Mouse (Mus musculus) inflammation-experienced regulatory T-cells, adult 6 months (primary cell): ENCODE measurements at regions not wholly inside any gene's neighbourhood (a gene's known extent, or its start where the extent isn't known, plus 50 kb on each side); places are given as distances from the start of the nearest gene placed in this dataset.
A peak's percentile ranks its signal among the peaks of the same experiment; 100 is the strongest.

Experiments
- ATAC-seq: one replicate; pipeline ENCODE4 v1.8.0; 2017

DNA sequence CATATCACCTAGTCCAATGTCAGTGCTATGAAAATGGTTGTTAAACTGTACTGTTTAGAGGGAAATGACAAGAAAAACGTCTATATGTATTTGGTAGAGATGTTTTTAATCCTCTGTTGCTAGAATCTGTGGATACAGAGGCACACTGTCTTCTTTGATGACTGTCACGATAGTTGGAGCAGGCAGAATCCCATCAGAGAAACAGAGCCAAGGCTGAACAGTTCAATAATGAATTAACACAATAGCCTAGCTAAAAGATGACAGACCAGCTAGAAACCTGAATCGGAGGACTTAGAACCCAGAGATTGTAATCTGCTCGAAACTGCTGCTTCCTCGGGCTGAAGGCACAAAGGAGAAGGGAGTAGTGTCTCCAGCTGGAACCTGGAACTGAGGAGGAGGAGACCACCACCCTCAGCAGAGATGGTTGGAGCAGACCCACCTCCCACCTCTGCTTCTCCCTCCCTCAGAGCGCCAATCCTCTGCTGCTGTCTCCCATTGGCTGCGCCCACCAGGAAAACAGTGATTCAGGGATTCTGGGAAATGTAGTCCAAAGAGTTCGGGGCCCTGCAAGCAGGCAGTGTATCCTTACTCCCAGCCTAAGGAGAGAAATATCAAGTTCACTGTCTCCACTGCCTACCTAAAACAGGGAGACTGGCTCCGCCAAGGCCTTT lies 98.2 kb upstream of the Mgme1 start:
- ATAC-seq = no peak

DNA sequence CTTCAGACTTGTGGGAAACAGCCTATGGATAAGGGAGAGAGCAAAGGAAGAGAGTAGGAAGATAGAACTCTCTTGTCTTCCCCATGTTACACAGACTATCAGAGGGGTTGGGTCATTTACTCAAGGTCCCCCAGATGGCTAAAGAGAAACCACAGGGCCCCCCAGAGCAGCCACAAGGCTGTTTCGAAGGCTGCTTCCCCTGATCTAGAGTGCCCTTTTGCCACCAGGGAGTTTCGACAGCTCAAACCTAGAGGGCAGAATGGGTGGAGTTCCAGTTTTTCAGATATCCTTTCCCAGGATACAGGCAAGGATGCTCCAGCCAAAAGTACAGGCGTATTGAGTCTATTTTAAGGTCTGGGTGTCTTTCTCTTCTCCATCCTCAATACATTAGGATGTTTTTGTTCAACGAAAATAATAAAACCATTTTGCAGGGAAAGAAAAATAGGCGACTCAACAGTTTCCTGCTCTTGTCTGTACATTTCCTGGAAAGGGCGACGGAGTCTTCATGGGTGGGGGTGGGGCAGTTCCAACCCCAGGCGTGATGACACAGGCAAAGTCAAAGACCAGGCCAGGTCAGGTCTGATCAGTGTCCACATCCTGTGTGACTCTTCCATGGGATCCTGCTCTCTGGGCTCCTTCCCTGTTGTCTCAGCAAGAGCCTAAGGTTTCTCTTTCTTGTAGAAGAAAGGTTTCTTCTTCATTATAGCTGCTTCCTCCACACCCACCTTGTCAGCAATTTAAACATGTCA lies 96.9 kb upstream of the Mgme1 start:
- peak; percentile 52 for ATAC-seq

DNA sequence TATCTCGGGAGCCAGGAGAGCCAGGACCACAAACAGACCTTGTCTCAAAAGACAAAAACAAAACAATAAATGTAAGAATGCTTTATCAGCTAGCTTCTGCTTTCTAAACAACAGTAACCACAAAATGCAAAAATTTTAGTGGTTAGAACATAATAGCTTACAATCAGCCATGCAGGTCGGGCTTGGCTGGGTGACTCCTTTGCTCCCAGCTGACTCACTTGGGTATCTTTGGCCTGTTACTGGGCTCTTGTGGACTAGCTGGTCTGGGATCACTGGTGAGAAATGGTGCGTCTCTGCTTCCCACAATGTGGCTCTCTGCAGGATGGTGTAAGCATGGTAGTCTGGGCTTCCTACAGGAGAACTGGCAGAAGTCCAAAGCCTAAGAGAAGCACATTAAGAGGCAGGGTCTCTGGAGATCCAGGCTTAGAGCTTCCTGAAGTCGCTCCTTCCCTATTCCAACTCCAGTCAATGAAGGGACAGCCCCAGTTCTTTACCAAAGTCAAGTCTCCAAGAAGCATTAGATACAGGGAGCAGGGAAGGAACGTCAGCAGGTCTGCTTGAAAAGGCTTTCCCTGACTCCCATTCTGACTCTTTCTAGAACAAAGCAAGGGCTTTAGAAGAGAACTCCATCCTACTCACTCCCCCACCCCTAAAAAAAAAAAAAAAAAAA lies 96.0 kb upstream of the Mgme1 start:
- ATAC-seq = no peak

DNA sequence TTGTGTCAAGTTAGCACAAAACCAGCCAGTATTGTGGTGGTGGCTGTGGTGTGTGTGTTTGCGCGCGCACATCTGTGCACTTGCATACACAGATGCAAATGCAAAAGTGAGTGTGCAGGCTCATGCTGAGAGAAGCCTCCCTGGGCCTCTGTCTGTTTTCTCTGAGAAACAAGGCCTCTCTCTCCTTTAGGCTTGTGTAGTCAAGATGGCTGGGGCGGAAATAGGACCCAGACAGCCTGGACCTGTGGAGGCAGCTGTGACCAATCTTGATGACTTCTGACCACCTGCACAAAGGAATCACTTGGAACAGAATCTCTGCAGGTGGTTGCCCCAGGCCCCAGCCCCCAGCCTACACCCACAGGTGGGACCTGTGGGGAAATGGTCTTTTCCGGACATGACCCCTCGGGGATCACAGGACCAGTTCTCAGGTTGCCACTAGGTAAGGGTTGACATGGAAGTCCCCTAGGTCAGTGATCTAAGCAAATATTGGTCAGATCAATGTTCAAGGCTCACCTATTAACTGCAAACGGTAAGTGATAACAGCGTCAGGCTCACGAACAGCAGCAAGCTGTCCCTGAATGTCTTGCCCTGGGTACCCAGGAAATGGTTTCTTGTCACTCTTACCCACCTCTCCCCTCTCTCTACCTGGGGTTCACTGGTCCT lies 93.8 kb upstream of the Mgme1 start:
- ATAC-seq = no peak

DNA sequence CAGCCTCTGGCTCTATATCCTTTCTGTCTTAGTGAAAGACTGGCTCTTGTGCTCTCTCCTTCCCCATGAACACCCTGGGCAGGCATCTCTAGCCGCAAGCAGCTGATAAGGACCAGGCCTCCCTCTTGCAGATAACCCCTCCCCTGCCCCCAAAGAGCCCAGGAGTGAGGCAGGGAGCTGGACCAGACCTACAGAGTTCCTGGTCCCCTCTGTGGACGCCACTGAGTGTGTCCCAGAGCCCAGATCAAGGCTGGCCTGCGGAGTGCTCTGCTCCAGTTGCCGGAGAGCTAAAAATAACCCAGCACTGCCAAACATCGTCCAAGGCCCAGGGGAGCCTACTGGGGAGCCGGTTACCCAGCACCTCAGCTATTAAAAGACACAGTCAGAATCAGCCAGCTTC lies 93.2 kb upstream of the Mgme1 start:
- no peak for ATAC-seq

DNA sequence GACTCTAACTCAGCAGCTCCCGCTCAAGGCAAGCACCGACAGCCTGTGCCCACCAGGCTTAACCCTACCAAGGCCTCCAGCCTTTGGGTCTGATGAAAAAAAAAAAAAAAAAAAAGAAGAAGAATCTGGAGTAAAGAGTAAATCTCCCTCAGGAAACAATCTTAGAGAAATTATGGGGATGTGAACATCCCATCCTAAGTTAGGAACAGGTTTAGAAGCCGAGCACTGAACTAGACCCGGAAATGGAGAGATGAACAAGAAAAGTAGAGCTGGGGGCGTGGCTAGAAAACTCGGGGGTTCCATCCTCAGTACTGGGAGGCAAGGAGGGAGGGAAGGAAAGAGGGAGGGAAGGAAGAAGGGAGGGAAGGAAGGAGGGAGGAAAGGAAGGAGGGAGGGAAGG lies 92.5 kb upstream of the Mgme1 start:
- no peak for ATAC-seq

DNA sequence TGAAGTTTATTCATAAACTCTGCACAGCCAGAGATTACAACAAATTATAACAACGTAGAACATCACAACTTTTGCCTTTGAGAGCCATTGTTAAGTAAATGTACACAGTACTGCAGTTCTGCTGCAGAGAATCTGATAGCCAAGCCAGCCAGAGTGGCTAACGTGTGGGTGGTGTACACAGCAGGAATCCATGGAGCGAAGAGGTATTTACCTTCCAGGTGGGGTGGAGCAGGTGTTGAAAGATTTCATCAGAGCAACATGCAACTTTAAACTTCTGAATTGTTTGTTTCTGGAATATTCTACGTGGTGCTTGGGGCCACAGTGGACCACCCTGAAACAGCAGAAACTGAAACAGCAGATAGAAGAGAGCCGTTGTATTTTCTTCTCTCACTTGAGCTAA lies 88.4 kb upstream of the Mgme1 start:
- no peak for ATAC-seq

DNA sequence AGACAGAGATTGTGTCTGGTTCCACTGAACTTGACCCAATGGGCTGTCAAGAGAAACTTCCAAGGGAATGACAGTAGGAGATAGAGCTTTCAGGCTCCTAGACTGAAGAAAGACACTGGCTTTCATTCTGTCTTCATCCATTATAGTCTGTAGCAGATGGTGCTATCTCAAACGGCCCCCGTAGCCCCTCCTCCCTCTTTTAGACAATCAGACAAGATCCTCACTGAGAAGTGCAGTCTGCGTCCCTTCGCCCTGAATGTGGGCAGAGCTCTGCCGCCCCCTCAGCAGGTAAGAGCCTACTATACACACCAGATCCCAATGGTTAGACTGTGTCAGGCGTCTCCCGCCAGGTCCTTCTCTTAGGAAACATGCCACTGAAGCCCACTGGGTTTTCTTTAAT lies 87.9 kb upstream of the Mgme1 start:
- no peak for ATAC-seq

DNA sequence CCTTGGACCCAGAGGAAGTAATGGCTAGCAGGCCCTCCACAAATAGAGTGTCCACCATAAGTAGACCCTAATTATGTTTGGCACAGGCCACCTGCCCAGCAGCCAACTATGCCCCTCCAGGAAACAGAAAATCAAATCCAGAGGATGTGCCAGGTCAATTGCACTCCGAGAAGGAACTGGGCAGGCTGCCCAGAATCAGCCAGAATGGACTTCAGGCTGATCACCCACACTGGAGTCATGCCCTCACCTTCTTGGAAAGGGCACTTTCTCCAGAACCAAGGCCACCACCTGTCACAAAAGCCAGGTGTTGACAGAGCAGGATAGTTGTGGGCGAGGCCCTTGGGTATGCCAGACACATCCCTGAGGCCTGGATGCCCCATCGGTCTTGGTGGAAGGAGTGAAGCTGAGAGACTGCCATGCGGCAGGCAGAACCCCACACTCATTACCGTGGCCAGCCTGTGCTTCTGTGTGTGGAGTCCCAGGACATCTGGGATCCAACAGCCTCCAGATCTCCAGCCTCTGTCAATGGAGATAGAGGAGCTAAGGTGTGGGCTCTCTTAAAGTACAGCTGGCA lies 87.0 kb upstream of the Mgme1 start:
- no peak for ATAC-seq

DNA sequence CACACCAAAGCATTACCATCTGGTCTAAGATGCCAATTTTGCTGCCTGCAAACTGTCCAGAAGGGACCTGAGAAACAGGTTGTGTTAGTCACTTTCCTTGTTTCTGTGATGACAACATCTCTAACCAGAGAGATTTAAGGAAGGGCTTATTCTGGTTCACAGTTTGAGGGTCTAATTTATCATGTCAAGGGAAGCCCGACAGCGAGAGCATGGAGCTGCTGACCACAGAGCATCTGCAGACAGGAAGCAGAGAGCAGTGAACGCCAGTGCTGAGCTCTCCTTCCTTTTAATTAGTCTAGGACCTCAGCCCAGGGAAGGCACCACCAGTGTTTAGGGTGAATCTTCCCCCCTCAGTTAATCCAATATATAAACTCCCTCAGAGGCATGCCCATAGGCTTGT lies 85.3 kb upstream of the Mgme1 start:
- no peak for ATAC-seq

DNA sequence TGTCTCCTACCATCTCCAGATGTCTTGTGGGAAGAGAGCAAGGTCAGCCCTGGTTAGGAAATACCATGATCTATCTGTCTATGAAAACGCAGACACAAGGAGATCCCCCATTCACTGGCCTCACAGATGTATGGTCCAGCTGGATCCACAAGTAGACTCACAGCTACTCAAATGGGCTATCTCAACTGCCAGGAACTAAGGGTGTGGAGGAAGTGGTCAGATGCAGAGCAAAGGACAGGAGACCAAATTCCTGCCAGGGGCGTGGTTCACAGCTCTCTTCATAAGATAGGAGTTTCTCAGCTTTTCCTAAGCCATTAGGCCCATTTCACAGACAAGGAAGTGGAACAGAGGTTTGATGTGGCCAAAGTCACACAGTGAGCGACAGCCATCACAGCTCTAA lies 84.0 kb upstream of the Mgme1 start:
- no peak for ATAC-seq

DNA sequence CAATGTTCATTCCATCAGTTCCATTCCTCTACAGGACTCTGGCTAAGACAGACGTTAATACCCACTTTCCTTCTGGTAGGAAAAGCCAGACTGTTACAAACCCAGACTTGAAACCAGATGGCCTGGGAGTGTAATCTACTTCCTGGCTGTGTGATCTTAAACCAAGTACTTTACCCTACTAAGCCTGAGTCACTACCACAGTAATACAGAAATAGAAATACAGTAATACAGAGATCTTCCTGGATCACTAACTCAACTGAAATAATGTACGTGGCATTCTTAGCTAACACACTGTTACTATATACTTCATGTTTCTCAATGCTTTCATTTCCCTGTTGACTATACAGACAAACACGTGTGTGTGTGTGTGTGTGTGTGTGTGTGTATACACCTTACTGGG lies 82.4 kb upstream of the Mgme1 start:
- ATAC-seq = no peak

DNA sequence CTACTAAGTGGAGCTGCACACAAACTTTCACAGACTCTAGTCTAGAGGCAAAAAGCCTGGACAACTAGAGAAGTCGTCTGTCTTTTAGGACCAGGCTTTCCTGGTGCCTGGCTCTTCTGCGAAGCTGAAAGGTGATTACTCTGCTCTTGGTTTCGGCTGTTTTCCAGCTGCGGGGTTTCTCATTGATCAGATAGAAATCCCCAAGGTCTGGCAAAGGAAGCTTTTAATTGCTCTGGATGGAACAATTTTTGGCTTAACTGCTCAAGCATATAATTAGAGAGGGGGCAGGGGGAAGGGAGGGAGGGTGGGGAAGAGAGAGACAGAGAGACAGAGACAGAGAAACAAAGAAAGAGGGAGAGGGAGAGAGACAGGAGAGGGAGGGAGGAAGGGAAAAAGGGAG lies 82.0 kb upstream of the Mgme1 start:
- ATAC-seq = no peak

DNA sequence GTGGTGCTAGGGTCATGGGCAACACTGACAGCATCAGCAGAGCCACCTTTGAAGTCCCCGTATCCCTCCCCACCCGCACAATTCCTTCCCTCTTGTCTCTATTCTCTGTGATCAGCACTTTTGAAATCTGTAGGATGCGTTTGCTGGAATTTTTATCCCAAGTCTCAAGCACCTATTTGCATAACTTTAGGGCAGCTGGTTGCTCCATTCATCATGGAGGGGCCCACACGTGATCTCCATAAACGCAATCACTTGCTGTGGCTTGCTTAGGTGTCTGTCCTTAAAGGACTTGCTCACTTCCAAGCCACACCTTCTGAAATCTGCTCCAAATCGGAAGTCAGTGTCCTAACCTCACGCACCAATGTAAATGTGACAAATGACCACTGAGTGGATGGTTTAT lies 80.7 kb upstream of the Mgme1 start:
- no peak for ATAC-seq

DNA sequence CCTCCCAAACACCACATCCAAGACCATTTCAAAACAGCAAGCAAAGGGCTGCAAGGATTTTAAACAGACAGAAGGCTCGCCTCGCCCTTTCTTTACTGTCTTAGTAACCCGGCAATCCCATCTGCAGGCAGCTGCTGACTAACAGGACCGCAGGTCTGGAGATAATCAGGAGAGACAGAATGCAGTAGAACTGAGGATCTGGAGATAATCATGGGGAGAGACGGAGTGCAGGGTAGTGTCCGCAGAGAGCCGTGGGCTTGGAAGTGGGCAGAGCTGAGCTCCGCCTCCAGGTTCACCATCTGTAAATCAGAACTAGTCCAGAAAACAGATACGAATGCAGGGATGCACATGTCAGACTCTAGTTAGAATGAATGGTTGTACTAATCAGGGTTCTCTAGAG lies 79.4 kb upstream of the Mgme1 start:
- no peak for ATAC-seq

DNA sequence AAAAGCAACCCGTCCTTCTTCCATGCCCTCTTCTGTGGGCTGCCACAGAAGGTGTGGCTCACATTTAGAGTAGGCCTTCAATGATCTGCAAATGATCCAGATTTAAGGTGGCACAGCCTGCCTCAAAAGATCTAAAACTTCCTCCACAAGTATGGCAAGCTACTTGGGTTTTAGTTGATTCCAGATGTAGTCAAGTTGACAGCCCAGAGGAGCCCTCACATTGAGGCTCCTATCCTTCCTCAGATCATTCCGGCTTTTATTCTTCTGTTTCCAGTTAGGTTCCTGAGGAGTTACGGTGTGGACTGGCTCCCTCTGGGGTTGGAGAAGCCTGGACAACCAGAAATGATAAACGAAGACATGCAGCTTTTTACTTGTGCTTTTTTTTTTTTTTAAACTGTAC lies 78.8 kb upstream of the Mgme1 start:
- no peak for ATAC-seq

DNA sequence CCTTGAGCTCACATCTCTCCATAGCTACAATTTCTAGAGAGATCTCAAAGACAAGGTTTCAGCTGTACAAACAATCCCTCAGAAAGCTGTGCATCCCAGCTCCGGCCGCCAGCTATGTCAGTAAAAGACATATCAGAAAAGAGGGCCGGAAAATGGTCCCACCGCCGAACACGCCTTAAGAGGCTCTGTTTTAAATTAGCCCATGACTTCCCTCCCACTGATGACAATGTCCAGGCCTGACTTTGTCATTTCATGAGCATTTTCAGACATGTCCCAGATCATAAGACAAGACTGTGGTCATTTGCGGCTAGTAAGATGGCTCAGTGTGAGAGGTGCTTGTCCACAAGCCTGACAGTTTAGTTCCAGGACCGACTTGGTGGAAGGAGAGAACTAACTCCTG lies 78.0 kb upstream of the Mgme1 start:
- ATAC-seq = no peak

DNA sequence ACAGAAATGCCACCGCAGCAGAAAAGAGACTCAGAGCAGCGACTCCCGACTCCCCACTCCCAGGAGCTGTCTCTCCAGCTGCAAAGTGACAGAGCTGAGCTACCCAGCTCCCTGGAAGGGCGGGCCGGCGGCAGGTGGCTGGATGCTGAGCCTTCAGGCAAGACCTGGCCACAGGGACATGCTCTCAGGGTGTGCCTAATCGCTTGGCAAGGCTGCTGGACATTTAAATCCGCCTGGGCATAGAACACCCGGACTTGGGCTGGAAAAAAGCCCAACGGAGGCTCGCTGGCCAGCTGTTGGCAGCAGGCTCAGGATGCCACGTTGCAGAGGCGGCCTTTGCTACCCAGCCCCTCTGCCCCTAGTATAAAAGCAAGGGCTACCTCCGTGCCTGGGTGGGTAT lies 74.6 kb upstream of the Mgme1 start:
- no peak for ATAC-seq

DNA sequence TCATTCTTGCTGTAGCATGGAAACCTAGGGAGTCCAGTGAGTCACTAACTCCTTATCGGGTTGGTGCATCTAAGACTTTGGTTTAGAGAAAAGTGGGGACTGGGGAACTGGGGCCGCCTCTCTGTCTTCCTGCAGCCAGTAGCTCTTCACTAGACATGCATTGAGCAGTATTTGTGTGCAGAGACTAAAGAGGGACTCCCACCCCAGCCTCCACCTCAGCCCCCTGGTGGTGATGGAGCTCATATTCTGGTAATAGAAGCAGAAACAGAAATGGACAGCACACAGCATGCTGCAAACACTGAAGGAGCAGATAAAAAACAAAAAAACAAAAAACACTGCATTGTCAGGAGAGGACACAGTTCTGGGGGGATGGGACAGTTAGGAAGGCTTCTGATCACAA lies 73.3 kb upstream of the Mgme1 start:
- ATAC-seq = no peak

DNA sequence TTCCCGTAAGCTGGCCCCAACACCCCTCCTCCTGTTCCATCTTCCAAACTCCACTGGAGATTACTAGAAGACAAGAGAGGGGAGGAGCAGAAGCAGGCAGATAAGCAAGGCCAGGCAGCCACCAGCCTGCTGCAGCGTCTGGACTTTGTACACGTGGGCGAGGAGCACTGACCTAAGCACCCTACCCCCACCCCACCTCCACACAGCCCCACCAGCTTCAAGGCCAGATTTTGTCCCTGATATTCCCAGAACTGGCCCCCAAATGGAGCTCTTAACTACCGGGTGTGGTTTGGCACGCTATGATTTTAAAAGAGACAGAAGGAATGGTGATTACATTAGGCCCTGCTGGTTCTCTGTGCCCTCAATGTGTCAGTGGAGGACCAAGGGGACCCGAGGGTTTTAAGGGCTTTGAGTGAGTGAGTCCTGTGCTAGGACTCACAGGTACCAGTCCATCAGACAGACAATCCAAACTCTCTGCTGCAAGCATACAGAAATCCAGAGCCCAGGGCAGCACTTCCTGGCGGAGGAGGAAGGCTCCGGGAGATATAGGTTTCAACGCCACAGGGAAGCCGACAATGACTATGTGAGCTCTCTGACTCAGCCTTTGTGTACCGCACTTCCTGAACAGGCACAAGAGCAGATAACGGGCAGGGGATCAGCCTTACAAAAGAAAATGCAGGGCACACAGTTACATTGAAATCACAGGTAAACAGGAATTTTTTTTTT lies 72.0 kb upstream of the Mgme1 start:
- no peak for ATAC-seq
